Mouse (Mus musculus): ENCODE measurements at regions not wholly inside any gene's neighbourhood (a gene's known extent, or its start where the extent isn't known, plus 50 kb on each side); places are given as distances from the start of the nearest gene placed in this dataset.

DNA sequence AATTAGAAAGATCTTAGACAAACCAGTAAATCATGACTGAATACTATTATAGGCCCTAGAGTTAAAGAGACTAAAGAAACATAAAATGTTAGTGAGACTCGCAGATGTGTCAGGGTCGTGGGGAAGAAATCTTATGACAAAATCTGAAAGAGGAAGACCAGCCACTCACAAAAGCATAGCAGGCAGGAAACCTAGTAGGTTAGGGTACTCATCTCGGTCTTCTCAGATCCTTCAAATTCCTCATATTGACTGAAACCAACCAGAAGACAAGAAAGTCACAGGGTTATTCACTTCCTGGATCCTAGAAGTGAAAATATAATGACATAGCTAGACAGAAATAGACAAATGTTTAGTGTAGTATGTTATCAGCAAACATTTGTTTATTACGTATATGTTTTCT, 387.5 kb downstream of the Cenpc1 start:
- H3K9me3 ChIP-seq: no peaks in the 10 kb centered on the region
- WGBS: 92% methylated on average over 4 of the region's 4 CpGs
- ATAC-seq (ENCODE audit: low FRiP score): no peak
- no peaks in the 10 kb centered on the region for H3K36me3 ChIP-seq (replicated peaks)
- no peaks in the 10 kb centered on the region for H3K4me1 ChIP-seq
- no peak overlapping the region for H3K27ac ChIP-seq
- H3K4me2 ChIP-seq: no peak overlapping the region
- no peaks in the 10 kb centered on the region for H3K27me3 ChIP-seq
- no peak overlapping the region for H3K9ac ChIP-seq
- H3K4me3 ChIP-seq (replicated peaks): no peak overlapping the region

DNA sequence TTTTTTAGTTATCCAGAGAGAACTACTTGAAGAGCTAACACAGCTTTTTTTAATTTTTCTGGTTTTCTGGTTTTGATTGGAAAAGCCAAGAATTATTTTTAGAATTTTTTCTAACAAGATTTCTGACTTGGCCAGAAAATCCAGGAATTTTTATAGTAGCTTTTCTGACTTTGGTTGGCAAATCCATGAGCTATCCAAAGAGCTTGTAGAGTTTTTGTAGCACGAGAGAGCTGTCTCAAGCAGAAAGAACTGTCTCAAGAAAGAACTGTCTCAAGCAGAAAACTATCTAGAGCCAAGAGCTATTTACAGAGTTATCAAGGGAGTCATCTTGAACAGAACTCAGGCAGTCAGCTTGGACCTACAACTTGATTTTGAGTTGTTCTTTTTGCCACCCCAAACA, 394.3 kb downstream of the Cenpc1 start:
- no peaks in the 10 kb centered on the region for H3K9me3 ChIP-seq
- H3K36me3 ChIP-seq (replicated peaks): no peaks in the 10 kb centered on the region
- H3K27me3 ChIP-seq: no peaks in the 10 kb centered on the region
- 88% methylated on average over 1 of the region's 1 CpGs for WGBS
- H3K4me2 ChIP-seq: no peak overlapping the region
- H3K4me1 ChIP-seq: no peaks in the 10 kb centered on the region
- no peak overlapping the region for H3K9ac ChIP-seq
- no peak for ATAC-seq (ENCODE audit: low FRiP score)
- H3K4me3 ChIP-seq (replicated peaks): no peak overlapping the region
- no peak overlapping the region for H3K27ac ChIP-seq

GRCm38 (mm10) chr5:85661487-85661886, 403.9 kb downstream of the Cenpc1 start:
- no peaks in the 10 kb centered on the region for H3K27me3 ChIP-seq
- no peak overlapping the region for H3K9ac ChIP-seq
- no peaks in the 10 kb centered on the region for H3K36me3 ChIP-seq (replicated peaks)
- H3K4me3 ChIP-seq (replicated peaks): no peak overlapping the region
- no peak for ATAC-seq (ENCODE audit: low FRiP score)
- no peaks in the 10 kb centered on the region for H3K9me3 ChIP-seq
- H3K27ac ChIP-seq: no peak overlapping the region
- H3K4me1 ChIP-seq: no peaks in the 10 kb centered on the region
- H3K4me2 ChIP-seq: no peak overlapping the region
- WGBS: 60% methylated on average over 5 of the region's 5 CpGs

GRCm38 (mm10) chr5:85621078-85621477, 444.3 kb downstream of the Cenpc1 start:
- Histone ChIP-seq H3K4me1 (no peaks in the 10 kb centered on the region), H3K4me3 (replicated peaks) (no peak overlapping the region), H3K27ac (no peak overlapping the region), H3K36me3 (replicated peaks) (no peaks in the 10 kb centered on the region), H3K4me2 (no peak overlapping the region), H3K27me3 (no peaks in the 10 kb centered on the region), H3K9me3 (no peaks in the 10 kb centered on the region), H3K9ac (no peak overlapping the region)
- 55% methylated on average over 2 of the region's 2 CpGs for WGBS
- ATAC-seq (ENCODE audit: low FRiP score): no peak

- Histone ChIP-seq H3K4me3 (replicated peaks) (no peak overlapping the region), H3K4me1 (no peaks in the 10 kb centered on the region), H3K4me2 (no peak overlapping the region), H3K27me3 (no peaks in the 10 kb centered on the region), H3K9me3 (no peaks in the 10 kb centered on the region), H3K36me3 (replicated peaks) (no peaks in the 10 kb centered on the region), H3K9ac (no peak overlapping the region), H3K27ac (no peak overlapping the region)
- no peak for ATAC-seq (ENCODE audit: low FRiP score)
- 68% methylated on average over 3 of the region's 3 CpGs for WGBS
Observed at GRCm38 (mm10) chr5:85614783-85615182, 450.6 kb downstream of the Cenpc1 start.

- Histone ChIP-seq H3K27ac (no peak overlapping the region), H3K9ac (no peak overlapping the region), H3K27me3 (no peaks in the 10 kb centered on the region), H3K9me3 (no peaks in the 10 kb centered on the region), H3K4me1 (no peaks in the 10 kb centered on the region), H3K36me3 (replicated peaks) (no peaks in the 10 kb centered on the region), H3K4me2 (no peak overlapping the region), H3K4me3 (replicated peaks) (no peak overlapping the region)
- ATAC-seq (ENCODE audit: low FRiP score): no peak
- 85% methylated on average over 4 of the region's 4 CpGs for WGBS
Observed at GRCm38 (mm10) chr5:85612606-85613005, 452.8 kb downstream of the Cenpc1 start.

DNA sequence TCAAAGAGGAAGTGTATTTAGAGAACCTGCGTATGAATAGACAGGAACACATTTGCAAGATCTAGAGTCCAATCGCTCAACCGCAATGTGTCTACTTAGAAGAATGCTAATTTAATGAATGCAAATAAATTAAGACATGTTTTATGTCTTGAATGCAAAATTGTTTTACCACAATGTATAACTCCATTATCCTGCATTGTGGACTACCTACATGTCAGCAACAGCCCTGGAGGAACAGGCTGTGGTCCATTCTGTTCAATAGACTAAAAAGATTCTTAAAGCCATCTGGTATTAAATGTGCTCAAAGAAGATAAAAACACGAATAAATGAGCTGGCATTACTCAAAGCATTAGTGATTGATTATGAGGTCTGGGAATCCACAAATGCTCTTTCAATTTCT, 456.3 kb downstream of the Cenpc1 start:
- ATAC-seq (ENCODE audit: low FRiP score): no peak
- H3K4me2 ChIP-seq: no peak overlapping the region
- H3K27me3 ChIP-seq: no peaks in the 10 kb centered on the region
- H3K9ac ChIP-seq: no peak overlapping the region
- 53% methylated on average over 4 of the region's 4 CpGs for WGBS
- no peak overlapping the region for H3K4me3 ChIP-seq (replicated peaks)
- H3K4me1 ChIP-seq: no peaks in the 10 kb centered on the region
- no peaks in the 10 kb centered on the region for H3K36me3 ChIP-seq (replicated peaks)
- H3K9me3 ChIP-seq: no peaks in the 10 kb centered on the region
- H3K27ac ChIP-seq: no peak overlapping the region

- Histone ChIP-seq H3K4me1 (no peaks in the 10 kb centered on the region), H3K4me3 (replicated peaks) (no peak overlapping the region), H3K27me3 (no peaks in the 10 kb centered on the region), H3K27ac (no peak overlapping the region), H3K9ac (no peak overlapping the region), H3K9me3 (no peaks in the 10 kb centered on the region), H3K36me3 (replicated peaks) (no peaks in the 10 kb centered on the region), H3K4me2 (no peak overlapping the region)
- no peak for ATAC-seq (ENCODE audit: low FRiP score)
Observed at GRCm38 (mm10) chr5:85598164-85598563, 467.2 kb downstream of the Cenpc1 start.

- Histone ChIP-seq H3K9ac (no peak overlapping the region), H3K4me2 (no peak overlapping the region), H3K27ac (no peak overlapping the region), H3K9me3 (no peaks in the 10 kb centered on the region), H3K27me3 (no peaks in the 10 kb centered on the region), H3K36me3 (replicated peaks) (no peaks in the 10 kb centered on the region), H3K4me1 (no peaks in the 10 kb centered on the region), H3K4me3 (replicated peaks) (no peak overlapping the region)
- ATAC-seq (ENCODE audit: low FRiP score): no peak
- 71% methylated on average over 1 of the region's 1 CpGs for WGBS
Observed at GRCm38 (mm10) chr5:85595082-85595447, 470.3 kb downstream of the Cenpc1 start.

DNA sequence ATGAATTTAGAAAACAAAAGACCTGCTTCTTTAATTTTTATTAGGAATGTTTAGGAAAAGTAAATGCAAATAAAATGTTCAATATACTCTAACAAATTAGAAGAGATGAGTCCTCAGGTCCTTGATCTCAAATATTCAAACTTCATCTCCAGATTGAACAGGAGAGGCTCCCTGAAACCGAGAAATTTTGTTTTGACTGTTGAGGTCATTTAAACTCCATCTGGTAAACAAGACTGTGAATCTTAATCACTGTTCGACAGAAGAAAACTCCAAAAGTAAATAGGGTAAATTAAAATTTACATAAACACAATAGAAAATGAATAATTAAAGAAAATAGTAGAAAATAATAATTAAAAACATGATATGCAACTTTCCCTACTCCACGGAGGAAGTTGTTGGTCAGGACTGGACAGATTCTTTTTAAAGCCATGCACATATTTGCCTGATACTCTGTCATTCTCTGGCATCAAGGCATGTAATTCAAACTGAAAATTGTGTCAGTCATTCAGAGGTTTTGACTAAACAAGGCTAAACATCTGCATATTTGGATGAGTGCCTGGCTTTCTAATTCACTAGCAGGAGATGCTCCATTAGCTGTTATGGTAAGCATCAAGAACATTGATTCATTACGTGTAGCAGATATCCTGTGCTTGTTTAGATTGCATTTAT, 470.8 kb downstream of the Cenpc1 start:
- no peak overlapping the region for H3K4me2 ChIP-seq

DNA sequence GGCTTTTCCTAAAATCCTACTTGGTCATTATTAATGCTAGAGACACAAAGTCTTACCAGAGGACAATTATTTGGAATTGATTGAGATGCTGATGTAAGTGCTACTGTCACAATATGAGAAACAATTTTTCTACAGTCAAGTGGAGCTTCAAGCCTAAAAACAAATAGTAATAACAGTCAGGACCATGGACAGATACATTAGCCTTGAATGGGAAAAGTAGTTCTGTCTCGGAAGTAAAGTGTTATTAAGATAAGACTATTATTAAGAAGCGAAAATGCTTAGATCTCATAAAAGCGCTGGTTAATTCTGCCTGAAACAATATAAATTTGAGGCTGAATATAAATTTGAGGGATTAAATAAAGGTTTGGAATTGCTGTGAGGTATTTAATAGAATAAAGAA, 473.1 kb downstream of the Cenpc1 start:
- Histone ChIP-seq H3K4me3 (replicated peaks) (no peak overlapping the region), H3K9me3 (no peaks in the 10 kb centered on the region), H3K36me3 (replicated peaks) (no peaks in the 10 kb centered on the region), H3K4me1 (no peaks in the 10 kb centered on the region), H3K27ac (no peak overlapping the region), H3K27me3 (no peaks in the 10 kb centered on the region), H3K4me2 (no peak overlapping the region), H3K9ac (no peak overlapping the region)
- 78% methylated on average over 3 of the region's 3 CpGs for WGBS
- no peak for ATAC-seq (ENCODE audit: low FRiP score)

More for the DNA sequence above, 470.8 kb downstream of the Cenpc1 start:
- Histone ChIP-seq H3K4me3 (replicated peaks) (no peak overlapping the region), H3K36me3 (replicated peaks) (no peaks in the 10 kb centered on the region), H3K27ac (no peak overlapping the region), H3K27me3 (no peaks in the 10 kb centered on the region), H3K9ac (no peak overlapping the region), H3K4me1 (no peaks in the 10 kb centered on the region), H3K9me3 (no peaks in the 10 kb centered on the region)
- no peak for ATAC-seq (ENCODE audit: low FRiP score)
- WGBS: 78% methylated on average over 4 of the region's 4 CpGs

DNA sequence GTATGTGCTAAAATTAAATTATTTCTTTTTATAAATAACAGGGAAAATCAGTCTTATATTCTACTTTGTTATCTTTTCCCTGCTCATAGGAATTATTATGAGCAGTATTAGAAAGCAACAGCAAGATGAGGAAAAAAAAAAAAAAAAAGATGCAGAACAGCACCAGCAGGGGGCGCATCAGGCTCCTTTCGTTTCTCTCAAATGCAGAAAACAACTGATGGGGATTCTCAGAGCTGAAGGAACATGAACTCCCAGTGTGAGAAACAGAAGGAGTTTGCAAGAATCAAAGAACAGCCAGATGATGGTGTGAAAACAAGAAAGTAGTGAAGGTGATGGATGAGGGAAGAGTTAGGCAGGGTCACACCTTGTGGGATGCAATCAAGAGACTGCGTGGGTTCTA, 478.7 kb downstream of the Cenpc1 start:
- ATAC-seq (ENCODE audit: low FRiP score): no peak
- no peak overlapping the region for H3K9ac ChIP-seq
- 34% methylated on average over 3 of the region's 3 CpGs for WGBS
- H3K4me3 ChIP-seq (replicated peaks): no peak overlapping the region
- H3K27ac ChIP-seq: no peak overlapping the region
- H3K36me3 ChIP-seq (replicated peaks): no peaks in the 10 kb centered on the region
- H3K4me2 ChIP-seq: no peak overlapping the region
- H3K4me1 ChIP-seq: no peaks in the 10 kb centered on the region
- no peaks in the 10 kb centered on the region for H3K9me3 ChIP-seq
- H3K27me3 ChIP-seq: no peaks in the 10 kb centered on the region

GRCm38 (mm10) chr5:85572531-85572930, 492.9 kb downstream of the Cenpc1 start:
- ATAC-seq (ENCODE audit: low FRiP score): no peak
- no peaks in the 10 kb centered on the region for H3K4me1 ChIP-seq
- no peak overlapping the region for H3K9ac ChIP-seq
- H3K4me3 ChIP-seq (replicated peaks): no peak overlapping the region
- H3K36me3 ChIP-seq (replicated peaks): no peaks in the 10 kb centered on the region
- H3K27me3 ChIP-seq: no peaks in the 10 kb centered on the region
- H3K9me3 ChIP-seq: no peaks in the 10 kb centered on the region
- no peak overlapping the region for H3K4me2 ChIP-seq
- no peak overlapping the region for H3K27ac ChIP-seq
